Mouse (Mus musculus): ENCODE measurements around the gene P2rx4. TPM values are rescaled to one million over a fixed set of nuclear protein-coding genes. Genes with fewer than 3 reads are reported as not detected.
A peak's percentile ranks its signal among the peaks of the same experiment; 100 is the strongest.

The P2rx4 gene
- polyA plus RNA-seq, 1 experiment from 2014 or later: 31.3 TPM

GRCm38 (mm10) chr5:122756144-122756543 lies 48.8 kb downstream of the P2rx4 start:
- Histone ChIP-seq H3K27me3 (ENCODE audit: control insufficient read depth, insufficient read depth, low read depth, low read length) (no peaks in the 10 kb centered on the region), H3K4me1 (ENCODE audit: control insufficient read depth, low read depth, low read length) (peaks cover 9% of the 10 kb centered on the region), H3K9ac (ENCODE audit: low read depth, low read length) (no peak overlapping the region), H3K36me3 (ENCODE audit: control insufficient read depth, insufficient read depth) (peaks cover 9% of the 10 kb centered on the region), H3K4me3 (ENCODE audit: low read depth, low read length) (no peak overlapping the region), H3K9me3 (replicated peaks; ENCODE audit: control insufficient read depth, low read length) (no peaks in the 10 kb centered on the region), H3K4me2 (ENCODE audit: low read depth, low read length) (no peak overlapping the region), H3K27ac (ENCODE audit: low read length) (no peak overlapping the region)
- no peak for ATAC-seq (ENCODE audit: low read depth)
- WGBS (ENCODE audit: insufficient replicate concordance): 85% methylated on average over 6 of the region's 6 CpGs

DNA sequence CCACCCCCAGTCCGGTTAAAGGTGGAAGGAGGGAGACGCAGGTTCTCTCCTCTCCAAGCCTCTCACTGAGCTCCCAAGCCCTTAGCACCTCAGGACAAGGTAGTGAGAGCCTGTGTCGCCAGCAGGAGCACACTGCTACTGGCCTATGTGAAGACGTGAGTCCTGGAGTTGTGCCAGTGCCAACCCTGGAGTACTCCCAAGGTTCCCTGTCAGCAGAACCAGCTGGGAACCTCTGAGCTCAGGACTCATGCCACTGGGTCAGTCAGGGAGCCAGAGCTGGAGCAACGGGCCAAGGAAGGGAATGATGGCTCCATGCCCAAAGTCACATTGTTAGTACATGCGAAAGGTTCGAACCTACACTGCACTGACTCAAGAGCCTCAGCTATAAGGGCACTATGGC lies 49.3 kb downstream of the P2rx4 start:
- WGBS (ENCODE audit: insufficient replicate concordance): 83% methylated on average over 7 of the region's 7 CpGs
- H3K4me3 ChIP-seq (ENCODE audit: low read depth, low read length): no peak overlapping the region
- H3K27ac ChIP-seq (ENCODE audit: low read length): no peak overlapping the region
- no peak overlapping the region for H3K9ac ChIP-seq (ENCODE audit: low read depth, low read length)
- no peaks in the 10 kb centered on the region for H3K27me3 ChIP-seq (ENCODE audit: control insufficient read depth, insufficient read depth, low read depth, low read length)
- ATAC-seq (ENCODE audit: low read depth): no peak
- H3K9me3 ChIP-seq (replicated peaks; ENCODE audit: control insufficient read depth, low read length): no peaks in the 10 kb centered on the region
- H3K4me2 ChIP-seq (ENCODE audit: low read depth, low read length): no peak overlapping the region
- H3K4me1 ChIP-seq (ENCODE audit: control insufficient read depth, low read depth, low read length): peaks cover 11% of the 10 kb centered on the region
- H3K36me3 ChIP-seq (ENCODE audit: control insufficient read depth, insufficient read depth): peaks cover 9% of the 10 kb centered on the region

- Histone ChIP-seq H3K36me3 (ENCODE audit: control insufficient read depth, insufficient read depth) (peaks cover 4% of the 10 kb centered on the region; the same call in 1 of the 2 replicates), H3K9me3 (replicated peaks; ENCODE audit: control insufficient read depth, low read length) (no peaks in the 10 kb centered on the region), H3K9ac (ENCODE audit: low read depth, low read length) (no peak overlapping the region), H3K27ac (ENCODE audit: low read length) (no peak overlapping the region), H3K4me1 (ENCODE audit: control insufficient read depth, low read depth, low read length) (peaks cover 27% of the 10 kb centered on the region), H3K27me3 (ENCODE audit: control insufficient read depth, insufficient read depth, low read depth, low read length) (no peaks in the 10 kb centered on the region), H3K4me2 (ENCODE audit: low read depth, low read length) (no peak overlapping the region), H3K4me3 (ENCODE audit: low read depth, low read length) (no peak overlapping the region)
- no peak for ATAC-seq (ENCODE audit: low read depth)
- 74% methylated on average over 29 of the region's 29 CpGs for WGBS (ENCODE audit: insufficient replicate concordance)
Measured at GRCm38 (mm10) chr5:122763271-122764031, 56.1 kb downstream of the P2rx4 start.

DNA sequence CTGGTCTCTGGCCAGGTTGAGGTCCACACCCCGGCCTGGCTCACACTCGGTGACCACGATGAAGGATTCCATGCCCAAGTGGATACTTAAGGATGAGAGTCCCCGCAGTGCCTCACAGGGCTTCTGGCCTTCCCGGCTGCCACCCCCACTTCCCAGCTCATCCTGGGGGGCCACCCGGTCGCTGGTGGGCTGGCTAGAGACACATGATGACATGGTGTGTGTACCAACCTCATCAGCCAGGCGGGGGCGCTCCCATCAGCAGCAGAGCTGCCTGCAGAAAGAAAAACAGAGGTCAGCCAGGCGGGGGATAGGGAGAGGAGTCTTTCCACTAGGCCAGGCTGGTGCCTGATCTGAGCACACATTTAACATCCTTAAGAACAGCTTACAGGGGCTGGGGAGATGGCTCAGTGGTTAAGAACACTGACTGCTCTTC lies 56.7 kb downstream of the P2rx4 start:
- Histone ChIP-seq H3K4me3 (ENCODE audit: low read depth, low read length) (no peak overlapping the region), H3K9ac (ENCODE audit: low read depth, low read length) (no peak overlapping the region), H3K4me2 (ENCODE audit: low read depth, low read length) (no peak overlapping the region), H3K4me1 (ENCODE audit: control insufficient read depth, low read depth, low read length) (peaks cover 28% of the 10 kb centered on the region), H3K36me3 (ENCODE audit: control insufficient read depth, insufficient read depth) (peaks cover 4% of the 10 kb centered on the region; the same call in 1 of the 2 replicates), H3K9me3 (replicated peaks; ENCODE audit: control insufficient read depth, low read length) (no peaks in the 10 kb centered on the region), H3K27ac (ENCODE audit: low read length) (no peak overlapping the region), H3K27me3 (ENCODE audit: control insufficient read depth, insufficient read depth, low read depth, low read length) (no peaks in the 10 kb centered on the region)
- 71% methylated on average over 10 of the region's 10 CpGs for WGBS (ENCODE audit: insufficient replicate concordance)
- no peak for ATAC-seq (ENCODE audit: low read depth)

- H3K27ac ChIP-seq (ENCODE audit: low read length): no peak overlapping the region
- H3K4me3 ChIP-seq (ENCODE audit: low read depth, low read length): no peak overlapping the region
- peaks cover 4% of the 10 kb centered on the region; the same call in 1 of the 2 replicates for H3K36me3 ChIP-seq (ENCODE audit: control insufficient read depth, insufficient read depth)
- WGBS (ENCODE audit: insufficient replicate concordance): 81% methylated on average over 11 of the region's 11 CpGs
- no peaks in the 10 kb centered on the region for H3K9me3 ChIP-seq (replicated peaks; ENCODE audit: control insufficient read depth, low read length)
- no peaks in the 10 kb centered on the region for H3K27me3 ChIP-seq (ENCODE audit: control insufficient read depth, insufficient read depth, low read depth, low read length)
- no peak overlapping the region for H3K4me2 ChIP-seq (ENCODE audit: low read depth, low read length)
- H3K4me1 ChIP-seq (ENCODE audit: control insufficient read depth, low read depth, low read length): peaks cover 30% of the 10 kb centered on the region
- ATAC-seq (ENCODE audit: low read depth): no peak
- no peak overlapping the region for H3K9ac ChIP-seq (ENCODE audit: low read depth, low read length)
Measured at GRCm38 (mm10) chr5:122767283-122767682, 59.9 kb downstream of the P2rx4 start.

GRCm38 (mm10) chr5:122769101-122769568 lies 61.8 kb downstream of the P2rx4 start:
- no peak overlapping the region for H3K9ac ChIP-seq (ENCODE audit: low read depth, low read length)
- WGBS (ENCODE audit: insufficient replicate concordance): 55% methylated on average over 15 of the region's 15 CpGs
- 0 out of 2 replicates have a peak overlapping the region, but pooled peaks have one; percentile 12 for H3K27ac ChIP-seq (ENCODE audit: low read length)
- H3K9me3 ChIP-seq (replicated peaks; ENCODE audit: control insufficient read depth, low read length): no peaks in the 10 kb centered on the region
- H3K4me1 ChIP-seq (ENCODE audit: control insufficient read depth, low read depth, low read length): peaks cover 20% of the 10 kb centered on the region
- peak; percentile 68 for ATAC-seq (ENCODE audit: low read depth)
- H3K36me3 ChIP-seq (ENCODE audit: control insufficient read depth, insufficient read depth): no peaks in the 10 kb centered on the region
- H3K4me2 ChIP-seq (ENCODE audit: low read depth, low read length): no peak overlapping the region
- no peaks in the 10 kb centered on the region for H3K27me3 ChIP-seq (ENCODE audit: control insufficient read depth, insufficient read depth, low read depth, low read length)
- no peak overlapping the region for H3K4me3 ChIP-seq (ENCODE audit: low read depth, low read length)

- Histone ChIP-seq H3K27me3 (ENCODE audit: control insufficient read depth, insufficient read depth, low read depth, low read length) (no peaks in the 10 kb centered on the region), H3K4me2 (ENCODE audit: low read depth, low read length) (0 out of 2 replicates have a peak overlapping the region, but pooled peaks have one; percentile 19), H3K9ac (ENCODE audit: low read depth, low read length) (no peak overlapping the region; the same call in 1 of the 2 replicates), H3K27ac (ENCODE audit: low read length) (peak overlapping the region; percentile 65), H3K9me3 (replicated peaks; ENCODE audit: control insufficient read depth, low read length) (no peaks in the 10 kb centered on the region), H3K36me3 (ENCODE audit: control insufficient read depth, insufficient read depth) (no peaks in the 10 kb centered on the region), H3K4me1 (ENCODE audit: control insufficient read depth, low read depth, low read length) (peaks cover 31% of the 10 kb centered on the region), H3K4me3 (ENCODE audit: low read depth, low read length) (no peak overlapping the region)
- WGBS (ENCODE audit: insufficient replicate concordance): 65% methylated on average over 7 of the region's 7 CpGs
- no peak for ATAC-seq (ENCODE audit: low read depth)
Measured at GRCm38 (mm10) chr5:122770304-122770703, 63.0 kb downstream of the P2rx4 start.

- Histone ChIP-seq H3K4me3 (ENCODE audit: low read depth, low read length) (no peak overlapping the region), H3K9ac (ENCODE audit: low read depth, low read length) (no peak overlapping the region)
- no peak for ATAC-seq (ENCODE audit: low read depth)
Measured at GRCm38 (mm10) chr5:122770806-122771261, 63.5 kb downstream of the P2rx4 start.

GRCm38 (mm10) chr5:122771428-122771827 lies 64.1 kb downstream of the P2rx4 start:
- no peak overlapping the region for H3K27ac ChIP-seq (ENCODE audit: low read length)
- H3K4me2 ChIP-seq (ENCODE audit: low read depth, low read length): 0 out of 2 replicates have a peak overlapping the region, but pooled peaks have one; percentile 19
- no peak overlapping the region for H3K4me3 ChIP-seq (ENCODE audit: low read depth, low read length)
- no peak overlapping the region; the same call in 1 of the 2 replicates for H3K9ac ChIP-seq (ENCODE audit: low read depth, low read length)
- H3K9me3 ChIP-seq (replicated peaks; ENCODE audit: control insufficient read depth, low read length): no peaks in the 10 kb centered on the region
- ATAC-seq (ENCODE audit: low read depth): no peak
- WGBS (ENCODE audit: insufficient replicate concordance): 34% methylated on average over 9 of the region's 9 CpGs
- H3K4me1 ChIP-seq (ENCODE audit: control insufficient read depth, low read depth, low read length): peaks cover 37% of the 10 kb centered on the region
- H3K27me3 ChIP-seq (ENCODE audit: control insufficient read depth, insufficient read depth, low read depth, low read length): no peaks in the 10 kb centered on the region
- no peaks in the 10 kb centered on the region for H3K36me3 ChIP-seq (ENCODE audit: control insufficient read depth, insufficient read depth)

More at GRCm38 (mm10) chr5:122770806-122771261, 63.5 kb downstream of the P2rx4 start:
- Histone ChIP-seq H3K27ac (ENCODE audit: low read length) (peak overlapping the region; percentile 65), H3K9me3 (replicated peaks; ENCODE audit: control insufficient read depth, low read length) (no peaks in the 10 kb centered on the region), H3K4me2 (ENCODE audit: low read depth, low read length) (peak overlapping the region; percentile 19; the same call in 1 of the 2 replicates), H3K27me3 (ENCODE audit: control insufficient read depth, insufficient read depth, low read depth, low read length) (no peaks in the 10 kb centered on the region), H3K4me1 (ENCODE audit: control insufficient read depth, low read depth, low read length) (peaks cover 36% of the 10 kb centered on the region), H3K36me3 (ENCODE audit: control insufficient read depth, insufficient read depth) (no peaks in the 10 kb centered on the region)
- WGBS (ENCODE audit: insufficient replicate concordance): 26% methylated on average over 10 of the region's 10 CpGs

All from liver, embryonic 16.5 days (tissue).